Mouse (Mus musculus): Measurements from ENCODE around the gene Tbc1d1.

DNA sequence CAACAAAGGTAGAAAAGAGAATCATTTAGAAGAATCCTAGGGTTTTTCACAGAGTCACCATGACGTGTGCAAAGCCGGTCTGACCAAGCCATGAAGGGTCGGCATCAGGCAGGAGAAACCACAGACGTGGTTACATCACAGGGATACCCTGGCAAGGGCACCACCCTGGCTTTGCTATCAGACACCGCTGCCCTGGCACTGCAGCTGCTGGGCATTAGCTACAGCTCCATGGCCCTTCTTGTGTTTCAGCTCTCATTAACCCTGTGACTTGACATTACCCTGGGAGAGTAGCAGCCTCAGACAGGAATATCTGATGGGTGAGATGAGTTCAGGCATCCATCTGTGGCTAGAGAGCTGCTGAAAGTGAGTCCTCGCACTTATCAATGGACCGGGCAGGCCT lies 42.5 kb downstream of the Tbc1d1 start:
- TF ChIP-seq CTCF (IDR thresholded peaks at IDR 0.05; ENCODE audit: low read depth, low read length): no peak
- no peak for TF ChIP-seq POLR2A (IDR thresholded peaks at IDR 0.05; ENCODE audit: borderline replicate concordance, low read depth, low read length)
